Mouse (Mus musculus) liver, embryonic 14.5 days (tissue): ENCODE results near the gene Mapk1. TPM values are rescaled to one million over a fixed set of nuclear protein-coding genes. Genes with fewer than 3 reads are reported as not detected.
"Not testable (repeated sequence)": the region's sequence is repeated elsewhere in the genome, so short reads cannot be mapped to it uniquely, and the experiment has no call there.

Source experiments
- ATAC-seq: fragments of 200-750 bp; cut with Nextera tagmentation; 2 replicates; pipeline ENCODE4 v1.8.0; 2017; ENCODE audit warnings: moderate number of reproducible peaks, mild to moderate bottlenecking, moderate library complexity; ENCODE audit not compliant: insufficient read depth
- DNase-seq, 3 experiments: peaks; one replicate each; pipeline ENCODE4 v3.0.0-alpha.2; 2012 to 2013; ENCODE audit warnings: low read depth in 3 of 3, low spot score in 3 of 3
- H3K27ac ChIP-seq: fragments of 300-500 bp; sonication (generic); 2 replicates; pipeline ENCODE4 v1.5.1; 2014; ENCODE audit warnings: moderate library complexity, mild to moderate bottlenecking, control low read depth, inconsistent platforms
- H3K27me3 ChIP-seq: fragments of 300-500 bp; sonication (generic); 2 replicates; pipeline ENCODE4 v1.6.1; 2014; ENCODE audit warnings: mild to moderate bottlenecking, low read length, moderate library complexity; ENCODE audit not compliant: control insufficient read depth, insufficient read depth
- H3K36me3 ChIP-seq: fragments of 300-500 bp; sonication (generic); replicated peaks from 2 replicates; pipeline ENCODE4 v1.6.1; 2014; ENCODE audit warnings: low read depth; ENCODE audit not compliant: control insufficient read depth, insufficient read depth
- H3K4me1 ChIP-seq, 2 experiments: fragments of 200-500 bp in 1 of 2; fragments of 300-500 bp in 1 of 2; sonication (generic) in 1 of 2; replicated peaks; 2 replicates each; pipeline ENCODE4 v1.6.1; 2012 to 2014; ENCODE audit warnings: antibody characterized with exemption in 1 of 2, inconsistent platforms in 1 of 2, low read length in 1 of 2; ENCODE audit not compliant: control insufficient read depth in 2 of 2, insufficient read depth in 2 of 2
- H3K4me2 ChIP-seq: fragments of 300-500 bp; sonication (generic); 2 replicates; pipeline ENCODE4 v1.6.1; 2014; ENCODE audit warnings: low read depth, mild to moderate bottlenecking, control low read depth, moderate library complexity
- H3K4me3 ChIP-seq, 2 experiments: fragments of 200-500 bp in 1 of 2; fragments of 300-500 bp in 1 of 2; sonication (generic) in 1 of 2; 2 replicates each; pipeline ENCODE4 v1.5.1; 2012 to 2014; ENCODE audit warnings: low read depth in 2 of 2, low read length in 2 of 2, mild to moderate bottlenecking in 2 of 2, control low read depth in 1 of 2, inconsistent platforms in 1 of 2, moderate library complexity in 1 of 2; ENCODE audit not compliant: insufficient read depth in 1 of 2
- H3K9ac ChIP-seq: fragments of 300-500 bp; sonication (generic); replicated peaks from 2 replicates; pipeline ENCODE4 v1.6.1; 2014; ENCODE audit warnings: mild to moderate bottlenecking, control low read depth, moderate library complexity
- H3K9me3 ChIP-seq: fragments of 300-500 bp; sonication (generic); 2 replicates; pipeline ENCODE4 v1.6.1; 2016; ENCODE audit warnings: low read length, mixed read lengths; ENCODE audit not compliant: control insufficient read depth
- CTCF ChIP-seq: IDR thresholded peaks from 2 replicates; pipeline ENCODE4 v1.5.1; 2016; ENCODE audit warnings: antibody characterized with exemption, low read depth, control low read depth
- EP300 ChIP-seq: IDR thresholded peaks from 2 replicates; pipeline ENCODE4 v1.6.1; 2016; ENCODE audit warnings: antibody characterized with exemption, low read depth
- WGBS: fragments of 180-500 bp; shearing (Covaris S2); extraction: QIAGEN DNeasy Blood & Tissue Kit; methylation state at CpG from one replicate; pipeline ENCODE4 v1.1.7; 2014; ENCODE audit not compliant: insufficient replicate concordance; 5-methylcytosine and 5-hydroxymethylcytosine counted together
- polyA plus RNA-seq, 2 experiments: library from polyadenylated mRNA; depleted of rRNA in 1 of 2; stranded (reverse) in 1 of 2; unstranded in 1 of 2; fragments of >200 nt; fragmentation: Nextera tagmentation in 1 of 2; extraction: Ambion mirVana in 1 of 2; gene quantifications; 2 replicates each; pipeline versions ENCODE4 v1.2.1 to v1.2.3; 2012 to 2014

Mapk1 gene
- polyA plus RNA-seq, 2 experiments, result 55.1 to 91.6 TPM

DNA sequence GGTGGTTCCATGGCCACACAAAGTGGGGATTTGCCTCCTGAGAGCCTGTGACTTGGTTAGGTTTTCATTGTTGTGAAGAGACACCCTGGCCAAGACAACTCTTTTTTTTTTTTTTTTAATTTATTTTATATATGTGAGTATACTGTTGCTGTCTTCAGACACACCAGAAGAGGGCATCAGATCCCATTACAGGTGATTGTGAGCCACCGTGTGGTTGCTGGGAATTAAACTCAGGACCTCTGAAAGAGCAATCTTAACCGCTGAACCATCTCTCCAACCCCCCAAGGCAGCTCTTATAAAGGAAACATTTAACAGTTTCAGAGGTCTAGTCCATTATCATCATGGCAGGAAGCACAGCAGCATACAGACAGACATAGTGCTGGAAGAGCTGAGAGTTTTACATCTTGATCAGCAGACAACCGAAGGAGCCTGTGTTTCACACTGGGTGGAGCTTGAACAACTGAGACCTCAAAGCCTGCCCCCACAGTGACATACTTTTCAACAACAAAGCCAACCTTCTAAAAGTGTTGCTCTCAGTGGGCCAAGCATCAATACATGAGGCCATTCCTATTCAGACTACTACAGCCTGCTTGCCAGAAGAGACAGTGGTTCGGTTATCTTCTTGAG lies 11.4 kb downstream of the Mapk1 start:
- Histone ChIP-seq H3K4me3 (no peak overlapping the region), H3K4me2 (no peak overlapping the region), H3K27me3 (no peaks in the 10 kb centered on the region), H3K9me3 (no peaks in the 10 kb centered on the region), H3K9ac (no peak overlapping the region), H3K4me1 (peaks cover 5 to 11% of the 10 kb centered on the region in 2 experiments; a peak in 3 of 4 replicates), H3K27ac (no peak overlapping the region), H3K36me3 (peaks cover 4% of the 10 kb centered on the region)
- TF ChIP-seq EP300, result no peak
- no peak for TF ChIP-seq CTCF
- DNase-seq (no peak), ATAC-seq (no peak)
- WGBS, result 31% methylated on average over 4 of the region's 4 CpGs

GRCm38 (mm10) chr16:16996121-16996729 lies 13.0 kb downstream of the Mapk1 start:
- H3K4me3 ChIP-seq, ATAC-seq, H3K4me2 ChIP-seq, H3K4me1 ChIP-seq, DNase-seq, H3K9me3 ChIP-seq, H3K36me3 ChIP-seq, H3K9ac ChIP-seq, H3K27me3 ChIP-seq, H3K27ac ChIP-seq: not testable (repeated sequence)
- 66% methylated on average over 10 of the region's 10 CpGs for WGBS

DNA sequence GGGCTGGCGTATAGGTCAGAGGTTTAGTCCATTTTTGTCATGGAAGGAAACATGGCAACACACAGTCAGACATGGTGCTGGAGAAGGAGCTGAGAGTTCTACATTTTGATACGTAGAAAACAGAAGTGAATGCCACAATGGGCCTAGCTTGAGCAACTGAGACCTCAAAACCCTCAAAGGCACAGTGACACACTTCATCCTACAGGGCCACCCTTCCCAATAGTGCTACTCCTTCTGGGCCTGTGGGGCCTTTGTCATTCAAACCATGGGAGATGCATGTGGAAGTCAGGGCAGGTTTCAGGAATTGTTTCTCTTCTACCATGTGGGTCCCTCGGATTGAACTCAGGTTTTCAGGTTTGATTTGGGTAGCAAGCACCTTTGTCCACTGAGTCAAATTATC lies 17.9 kb downstream of the Mapk1 start:
- no peak for ATAC-seq
- TF ChIP-seq CTCF (no peak), EP300 (no peak)
- Histone ChIP-seq H3K27me3 (no peaks in the 10 kb centered on the region), H3K9ac (no peak overlapping the region), H3K4me3 (no peak overlapping the region), H3K27ac (no peak overlapping the region), H3K9me3 (no peaks in the 10 kb centered on the region), H3K4me2 (no peak overlapping the region), H3K4me1 (0 out of 4 replicates have a peak, but pooled peaks cover 0 to 5% of the 10 kb centered on the region in 2 experiments), H3K36me3 (no peaks in the 10 kb centered on the region)
- DNase-seq, result no peak
- WGBS, result 73% methylated on average over 3 of the region's 3 CpGs

GRCm38 (mm10) chr16:17007070-17007469 lies 23.9 kb downstream of the Mapk1 start:
- no peak for DNase-seq
- WGBS, result 17% methylated on average over 1 of the region's 1 CpGs
- no peaks in the 10 kb centered on the region for H3K36me3 ChIP-seq
- no peak overlapping the region for H3K9ac ChIP-seq
- no peak for ATAC-seq
- H3K9me3 ChIP-seq, result no peaks in the 10 kb centered on the region
- H3K27me3 ChIP-seq, result no peaks in the 10 kb centered on the region
- no peak overlapping the region for H3K27ac ChIP-seq
- TF ChIP-seq CTCF (no peak), EP300 (no peak)
- no peak overlapping the region for H3K4me3 ChIP-seq
- no peak overlapping the region for H3K4me2 ChIP-seq
- H3K4me1 ChIP-seq, result peaks cover 0 to 5% of the 10 kb centered on the region in 2 experiments; a peak in 2 of 4 replicates

GRCm38 (mm10) chr16:17010036-17010435 lies 26.9 kb downstream of the Mapk1 start:
- 81% methylated on average over 7 of the region's 7 CpGs for WGBS

More at GRCm38 (mm10) chr16:17010036-17010435, 26.9 kb downstream of the Mapk1 start:
- no peak overlapping the region for H3K9ac ChIP-seq
- H3K4me3 ChIP-seq, result no peak overlapping the region
- no peak overlapping the region for H3K4me2 ChIP-seq
- no peak for DNase-seq
- no peaks in the 10 kb centered on the region for H3K9me3 ChIP-seq
- ATAC-seq, result no peak
- no peaks in the 10 kb centered on the region for H3K27me3 ChIP-seq
- TF ChIP-seq EP300 (no peak), CTCF (no peak)
- H3K4me1 ChIP-seq, result peaks cover 0 to 2% of the 10 kb centered on the region in 2 experiments; a peak in 2 of 4 replicates
- no peak overlapping the region for H3K27ac ChIP-seq
- no peaks in the 10 kb centered on the region for H3K36me3 ChIP-seq
